In the genomic region with DNA sequence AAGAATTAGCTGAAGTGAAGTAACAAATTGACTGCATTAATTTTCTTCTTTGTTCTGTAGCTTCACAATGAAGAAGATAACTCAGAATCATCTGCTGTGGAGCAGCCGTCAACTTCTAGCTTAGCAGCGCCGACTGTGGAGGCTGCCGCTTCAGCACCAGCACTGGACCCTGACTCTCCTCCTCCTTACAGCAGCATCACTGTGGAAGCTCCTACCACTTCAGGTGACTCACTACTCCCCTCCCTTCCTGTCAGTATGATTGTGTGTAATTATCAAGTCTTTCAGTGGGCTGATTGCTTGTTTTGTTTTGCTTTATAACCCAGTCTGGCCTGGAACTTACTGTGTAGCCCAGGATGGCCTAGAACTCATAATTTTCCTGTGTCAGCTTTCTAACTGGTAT, we compare ENCODE assay signal across 24 mouse cellular contexts.
"Had no signal": no experiment of that assay in that cellular context is flagged by ENCODE, and none has a peak within 500 bp of the region (broad histone marks: within the 10 kb centered on the region; RNA-seq: fewer than 3 reads in every experiment).

No protein-coding gene starts in this region.

- H3K27me3 ChIP-seq: limb, embryonic 13.5 days; liver, embryonic 12.5 days; liver, embryonic 15.5 days; lung, embryonic 15.5 days; midbrain, embryonic 12.5 days; midbrain, embryonic 15.5 days; neural tube, embryonic 12.5 days; neural tube, embryonic 15.5 days had no signal

- H3K4me2 ChIP-seq: limb, embryonic 13.5 days; liver, embryonic 12.5 days; liver, embryonic 15.5 days; lung, embryonic 15.5 days; midbrain, embryonic 12.5 days; midbrain, embryonic 15.5 days; neural tube, embryonic 12.5 days; neural tube, embryonic 15.5 days had no signal

- H3K4me3 ChIP-seq: layer of hippocampus, adult 2 months; limb, embryonic 10.5 days; limb, embryonic 13.5 days; liver, embryonic 12.5 days; liver, embryonic 15.5 days; lung, embryonic 15.5 days; midbrain, embryonic 12.5 days; midbrain, embryonic 15.5 days; neural tube, embryonic 12.5 days; neural tube, embryonic 15.5 days had no signal

- H3K9ac ChIP-seq: limb, embryonic 13.5 days; liver, embryonic 12.5 days; liver, embryonic 15.5 days; lung, embryonic 15.5 days; midbrain, embryonic 12.5 days; midbrain, embryonic 15.5 days; neural tube, embryonic 12.5 days; neural tube, embryonic 15.5 days had no signal

- ATAC-seq: liver, embryonic 12.5 days; midbrain, embryonic 15.5 days had no signal

- H3K9me3 ChIP-seq: limb, embryonic 10.5 days; limb, embryonic 13.5 days; liver, embryonic 12.5 days; liver, embryonic 15.5 days; lung, embryonic 15.5 days; midbrain, embryonic 12.5 days; midbrain, embryonic 15.5 days; neural tube, embryonic 12.5 days; neural tube, embryonic 15.5 days had no signal

- H3K4me1 ChIP-seq: limb, embryonic 10.5 days; limb, embryonic 13.5 days; liver, embryonic 12.5 days; liver, embryonic 15.5 days; lung, embryonic 15.5 days; midbrain, embryonic 12.5 days; midbrain, embryonic 15.5 days; neural tube, embryonic 12.5 days had no signal

- H3K27ac ChIP-seq: kidney, postnatal 0 days; layer of hippocampus, adult 2 months; limb, embryonic 10.5 days; limb, embryonic 13.5 days; liver, embryonic 12.5 days; liver, embryonic 15.5 days; lung, embryonic 15.5 days; midbrain, embryonic 12.5 days; midbrain, embryonic 15.5 days; neural tube, embryonic 12.5 days; neural tube, embryonic 15.5 days; stomach, postnatal 0 days had no signal

- DNase-seq: kidney, postnatal 25 days; layer of hippocampus, adult 9-11 months; liver; lung, adult 18-20 months; lung, postnatal 10 days; lung, postnatal 36 days; right cerebral cortex, adult 18-20 months; right cerebral cortex, postnatal 14 days; right cerebral cortex, postnatal 4 days; thymus, adult 2 months; thymus, postnatal 14 days; thymus, postnatal 4 days had no signal
